Mouse (Mus musculus) ES-E14 (cell line): ENCODE results near the gene Gigyf2.

Experiments
- CHD2 ChIP-seq: IDR thresholded peaks from 2 replicates; pipeline ENCODE4 v1.6.1; 2014; ENCODE audit warnings: mild to moderate bottlenecking, low read depth, low read length, inconsistent platforms
- HCFC1 ChIP-seq: IDR thresholded peaks from 2 replicates; pipeline ENCODE4 v1.6.1; 2012; ENCODE audit warnings: low read length, inconsistent platforms, borderline replicate concordance; ENCODE audit not compliant: insufficient read depth

DNA sequence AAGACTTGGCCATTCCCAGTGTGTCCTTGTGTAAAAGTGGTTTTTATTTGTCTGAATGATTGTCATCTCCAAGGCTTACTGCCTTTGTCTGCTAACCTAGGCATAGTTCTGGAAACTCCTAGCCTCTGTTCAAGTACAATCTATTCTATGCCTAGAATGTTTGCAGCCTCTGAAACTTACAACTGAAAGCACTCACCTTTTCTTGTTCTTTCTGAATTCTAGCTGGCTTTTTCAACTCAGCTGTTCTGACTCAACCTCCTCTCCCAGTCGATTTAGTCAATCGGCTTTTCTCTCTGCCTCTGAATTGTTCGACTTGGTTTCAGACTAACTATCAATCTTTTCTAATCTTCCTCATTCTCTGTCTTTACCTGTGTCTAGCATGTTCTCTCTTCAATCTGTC, 4.0 kb upstream of the Gigyf2 start:
- no peak for TF ChIP-seq HCFC1
- no peak for TF ChIP-seq CHD2
